Mouse (Mus musculus): ENCODE measurements at regions not wholly inside any gene's neighbourhood (a gene's known extent, or its start where the extent isn't known, plus 50 kb on each side); places are given as distances from the start of the nearest gene placed in this dataset.

GRCm38 (mm10) chr9:72206911-72207310 is 67.7 kb upstream of the Zfp280d start:
- no peaks in the 10 kb centered on the region for H3K27me3 ChIP-seq (ENCODE audit: control insufficient read depth, insufficient read depth, low read length)
- H3K4me2 ChIP-seq (ENCODE audit: low read depth), result no peak overlapping the region
- TF ChIP-seq EP300 (IDR thresholded peaks at IDR 0.05; ENCODE audit: low read depth) (no peak), CTCF (IDR thresholded peaks at IDR 0.05; ENCODE audit: low read depth) (no peak)
- no peak overlapping the region for H3K9ac ChIP-seq (replicated peaks)
- no peak overlapping the region for H3K27ac ChIP-seq
- no peaks in the 10 kb centered on the region for H3K4me1 ChIP-seq (replicated peaks; ENCODE audit: control insufficient read depth in 2 of 2, insufficient read depth in 2 of 2, low read length in 1 of 2)
- WGBS (ENCODE audit: insufficient replicate concordance), result 44% methylated on average over 2 of the region's 2 CpGs
- H3K36me3 ChIP-seq (replicated peaks; ENCODE audit: control insufficient read depth, insufficient read depth, low read depth), result no peaks in the 10 kb centered on the region
- H3K9me3 ChIP-seq (ENCODE audit: control insufficient read depth, low read length), result no peaks in the 10 kb centered on the region
- no peak overlapping the region for H3K4me3 ChIP-seq (ENCODE audit: insufficient read depth in 1 of 2, low read depth in 2 of 2, low read length in 2 of 2)
- DNase-seq (ENCODE audit: low read depth in 3 of 3, low spot score in 3 of 3) (no peak), ATAC-seq (ENCODE audit: insufficient read depth) (no peak)

- no peak for TF ChIP-seq EP300 (IDR thresholded peaks at IDR 0.05; ENCODE audit: low read depth)
- TF ChIP-seq CTCF (IDR thresholded peaks at IDR 0.05; ENCODE audit: low read depth), result no peak
- no peaks in the 10 kb centered on the region for H3K4me1 ChIP-seq (replicated peaks; ENCODE audit: control insufficient read depth in 2 of 2, insufficient read depth in 2 of 2, low read length in 1 of 2)
- no peaks in the 10 kb centered on the region for H3K36me3 ChIP-seq (replicated peaks; ENCODE audit: control insufficient read depth, insufficient read depth, low read depth)
- H3K4me3 ChIP-seq (ENCODE audit: insufficient read depth in 1 of 2, low read depth in 2 of 2, low read length in 2 of 2), result no peak overlapping the region
- no peaks in the 10 kb centered on the region for H3K9me3 ChIP-seq (ENCODE audit: control insufficient read depth, low read length)
- DNase-seq (ENCODE audit: low read depth in 3 of 3, low spot score in 3 of 3) (no peak), ATAC-seq (ENCODE audit: insufficient read depth) (no peak)
- 53% methylated on average over 7 of the region's 7 CpGs for WGBS (ENCODE audit: insufficient replicate concordance)
- no peak overlapping the region for H3K4me2 ChIP-seq (ENCODE audit: low read depth)
- H3K27ac ChIP-seq, result no peak overlapping the region
- H3K9ac ChIP-seq (replicated peaks), result no peak overlapping the region
- H3K27me3 ChIP-seq (ENCODE audit: control insufficient read depth, insufficient read depth, low read length), result no peaks in the 10 kb centered on the region
These were observed 66.4 kb upstream of the Zfp280d start for GRCm38 (mm10) chr9:72208296-72208695.

GRCm38 (mm10) chr9:72217296-72218028 is 57.2 kb upstream of the Zfp280d start:
- no peaks in the 10 kb centered on the region for H3K36me3 ChIP-seq (replicated peaks; ENCODE audit: control insufficient read depth, insufficient read depth, low read depth)
- DNase-seq (ENCODE audit: low read depth in 3 of 3, low spot score in 3 of 3) (no peak), ATAC-seq (ENCODE audit: insufficient read depth) (no peak)
- H3K4me2 ChIP-seq (ENCODE audit: low read depth), result no peak overlapping the region
- H3K4me3 ChIP-seq (ENCODE audit: insufficient read depth in 1 of 2, low read depth in 2 of 2, low read length in 2 of 2), result no peak overlapping the region
- H3K4me1 ChIP-seq (replicated peaks; ENCODE audit: control insufficient read depth in 2 of 2, insufficient read depth in 2 of 2, low read length in 1 of 2), result no peaks in the 10 kb centered on the region
- WGBS (ENCODE audit: insufficient replicate concordance), result 60% methylated on average over 11 of the region's 11 CpGs
- no peak overlapping the region for H3K9ac ChIP-seq (replicated peaks)
- no peaks in the 10 kb centered on the region for H3K9me3 ChIP-seq (ENCODE audit: control insufficient read depth, low read length)
- no peak overlapping the region for H3K27ac ChIP-seq
- no peak for TF ChIP-seq EP300 (IDR thresholded peaks at IDR 0.05; ENCODE audit: low read depth)
- 0 out of 2 replicates have a peak, but pooled peaks have one; percentile 29 for TF ChIP-seq CTCF (IDR thresholded peaks at IDR 0.05; ENCODE audit: low read depth)
- no peaks in the 10 kb centered on the region for H3K27me3 ChIP-seq (ENCODE audit: control insufficient read depth, insufficient read depth, low read length)

DNA sequence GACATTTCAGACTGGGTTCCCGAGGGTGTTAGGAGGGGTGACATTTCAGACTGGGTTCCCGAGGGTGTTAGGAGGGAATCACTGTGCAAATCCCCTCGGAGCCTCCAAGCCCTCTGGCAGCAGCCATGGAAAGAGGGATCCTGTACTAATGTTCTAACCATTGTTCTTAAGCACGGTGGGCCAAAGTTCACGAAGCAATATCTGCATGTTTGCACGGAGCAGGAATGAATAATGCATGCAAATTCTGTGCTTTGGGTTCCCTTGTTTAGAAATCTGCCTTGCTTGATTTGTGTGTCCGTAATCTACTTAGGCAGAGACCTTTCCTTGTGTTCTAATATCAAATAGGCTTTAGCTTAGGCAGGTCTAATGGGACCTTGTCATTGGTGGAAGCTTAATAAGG is 55.9 kb upstream of the Zfp280d start:
- no peak for TF ChIP-seq EP300 (IDR thresholded peaks at IDR 0.05; ENCODE audit: low read depth)
- no peak for TF ChIP-seq CTCF (IDR thresholded peaks at IDR 0.05; ENCODE audit: low read depth)
- no peak overlapping the region for H3K27ac ChIP-seq
- ATAC-seq (ENCODE audit: insufficient read depth), result no peak
- no peak overlapping the region for H3K4me2 ChIP-seq (ENCODE audit: low read depth)
- no peak overlapping the region for H3K4me3 ChIP-seq (ENCODE audit: insufficient read depth in 1 of 2, low read depth in 2 of 2, low read length in 2 of 2)
- H3K4me1 ChIP-seq (replicated peaks; ENCODE audit: control insufficient read depth in 2 of 2, insufficient read depth in 2 of 2, low read length in 1 of 2), result no peaks in the 10 kb centered on the region
- H3K9me3 ChIP-seq (ENCODE audit: control insufficient read depth, low read length), result no peaks in the 10 kb centered on the region
- no peaks in the 10 kb centered on the region for H3K36me3 ChIP-seq (replicated peaks; ENCODE audit: control insufficient read depth, insufficient read depth, low read depth)
- DNase-seq (ENCODE audit: low read depth in 3 of 3, low spot score in 3 of 3), result no peak
- WGBS (ENCODE audit: insufficient replicate concordance), result 58% methylated on average over 7 of the region's 7 CpGs
- no peaks in the 10 kb centered on the region for H3K27me3 ChIP-seq (ENCODE audit: control insufficient read depth, insufficient read depth, low read length)
- no peak overlapping the region for H3K9ac ChIP-seq (replicated peaks)

DNA sequence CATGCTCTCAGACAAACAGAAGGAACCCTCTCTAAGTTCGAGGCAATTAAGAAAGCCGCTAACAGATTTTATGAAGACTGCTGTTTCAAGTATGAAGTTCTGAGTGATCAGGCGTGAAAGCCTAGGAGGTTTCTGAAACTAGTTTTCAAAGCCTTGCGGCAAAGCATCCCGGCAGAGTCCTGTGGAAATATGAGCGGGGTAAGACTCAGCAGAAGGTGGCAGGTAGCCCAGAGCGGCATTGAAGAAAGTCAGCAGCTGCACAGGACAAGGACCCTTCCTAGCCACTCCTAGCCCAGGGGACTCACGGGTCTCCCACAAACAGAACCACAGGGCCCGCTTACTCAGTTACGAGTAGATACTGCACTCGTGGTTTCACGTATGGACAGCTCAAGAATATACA is 54.8 kb upstream of the Zfp280d start:
- H3K4me1 ChIP-seq (replicated peaks; ENCODE audit: control insufficient read depth in 2 of 2, insufficient read depth in 2 of 2, low read length in 1 of 2), result no peaks in the 10 kb centered on the region
- no peak overlapping the region for H3K27ac ChIP-seq
- DNase-seq (ENCODE audit: low read depth in 3 of 3, low spot score in 3 of 3) (no peak), ATAC-seq (ENCODE audit: insufficient read depth) (no peak)
- TF ChIP-seq CTCF (IDR thresholded peaks at IDR 0.05; ENCODE audit: low read depth) (no peak), EP300 (IDR thresholded peaks at IDR 0.05; ENCODE audit: low read depth) (no peak)
- no peak overlapping the region for H3K9ac ChIP-seq (replicated peaks)
- no peaks in the 10 kb centered on the region for H3K36me3 ChIP-seq (replicated peaks; ENCODE audit: control insufficient read depth, insufficient read depth, low read depth)
- no peaks in the 10 kb centered on the region for H3K27me3 ChIP-seq (ENCODE audit: control insufficient read depth, insufficient read depth, low read length)
- no peaks in the 10 kb centered on the region for H3K9me3 ChIP-seq (ENCODE audit: control insufficient read depth, low read length)
- 77% methylated on average over 12 of the region's 12 CpGs for WGBS (ENCODE audit: insufficient replicate concordance)
- no peak overlapping the region for H3K4me3 ChIP-seq (ENCODE audit: insufficient read depth in 1 of 2, low read depth in 2 of 2, low read length in 2 of 2)
- H3K4me2 ChIP-seq (ENCODE audit: low read depth), result no peak overlapping the region
